ENCODE assay signal across 27 mouse cellular contexts in the genomic region with DNA sequence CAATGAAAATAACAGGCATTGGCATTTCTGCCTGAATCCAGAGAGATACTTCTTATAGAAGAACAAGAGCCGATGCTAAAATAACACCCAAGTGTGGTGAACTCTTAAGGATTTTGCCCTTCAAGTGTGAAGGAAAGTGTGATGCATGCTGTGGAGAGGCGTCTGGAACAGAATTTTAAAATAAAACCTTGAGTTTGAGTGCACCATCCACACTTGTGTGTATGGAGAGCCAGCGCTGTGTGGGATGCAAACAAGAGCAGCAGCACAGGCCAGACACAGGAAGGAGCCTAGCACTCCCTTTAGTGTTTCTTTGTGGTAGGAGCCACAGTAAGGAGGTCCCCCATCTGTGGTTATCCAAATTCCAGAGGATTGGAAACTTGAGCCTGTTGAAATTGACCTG. TPM values are rescaled to one million over a fixed set of nuclear protein-coding genes. Genes with fewer than 3 reads are reported as not detected.
A peak's percentile ranks its signal among the peaks of the same experiment; 100 is the strongest.
DNase-seq lines count a peak whose midpoint lies in the region; TF ChIP-seq lines count a peak whose summit lies in the region.
"Had no signal": no experiment of that assay in that cellular context is flagged by ENCODE, and none has a peak within 500 bp of the region (broad histone marks: within the 10 kb centered on the region; RNA-seq: fewer than 3 reads in every experiment).

No protein-coding gene starts in this region.

- intact Hi-C loops in left cerebral cortex, postnatal 25 days (cut with DNase I), result loop anchor here (5.0 kb wide), 1 partner anchor 35 kb away; no protein-coding TSS in a partner anchor
- intact Hi-C loops in left cerebral cortex, adult 2 months (cut with DNase I), result loop anchor here (5.0 kb wide), 2 partner anchors 50 to 70 kb away; no protein-coding TSS in a partner anchor

- no peak for TF ChIP-seq CTCF in left cerebral cortex, adult 2 months (IDR thresholded peaks at IDR 0.05)

- peak; percentile 44 to 66 for DNase-seq in frontal cortex, adult 2 months (ENCODE audit: extremely low spot score in 1 of 2, low spot score in 1 of 2)
- DNase-seq in frontal cortex, postnatal 10 days (ENCODE audit: low spot score in 2 of 2), result no peak
- peak; percentile 20 to 79 for DNase-seq in left cerebral cortex, postnatal 25 days (ENCODE audit: low spot score in 2 of 2)
- no peak for DNase-seq in left cerebral cortex, adult 2 months (ENCODE audit: extremely low spot score in 1 of 2, low spot score in 2 of 2)
- peak; percentile 13 to 36 for DNase-seq in right cerebral cortex, postnatal 36 days (ENCODE audit: low spot score in 2 of 2)
- no peak for DNase-seq in right cerebral cortex, postnatal 14 days
- DNase-seq in adrenal gland, postnatal 25 days, result no peak
- DNase-seq: adrenal gland, postnatal 10 days; B cell, adult 2 months; cerebellum, adult 11-12 months; cerebellum, adult 8-10 months; cerebellum, postnatal 10 days; cerebellum, postnatal 36 days; embryo, embryonic 11 days; gastrocnemius, postnatal 25 days; heart, adult 18-20 months; heart, postnatal 10 days; heart, postnatal 36 days had no signal

- no peak overlapping the region for H3K27ac ChIP-seq in left cerebral cortex, adult 2 months
- H3K27ac ChIP-seq: embryonic facial prominence, embryonic 10.5 days; embryonic facial prominence, embryonic 13.5 days; forebrain, embryonic 12.5 days; forebrain, embryonic 15.5 days; heart, embryonic 15.5 days; hindbrain, embryonic 10.5 days; hindbrain, embryonic 13.5 days had no signal

- no peak overlapping the region for H3K4me3 ChIP-seq in left cerebral cortex, adult 2 months
- H3K4me3 ChIP-seq: embryonic facial prominence, embryonic 10.5 days; embryonic facial prominence, embryonic 13.5 days; erythroblast, embryonic 14.5 days; forebrain, embryonic 12.5 days; forebrain, embryonic 15.5 days; heart, embryonic 12.5 days; heart, embryonic 15.5 days; hindbrain, embryonic 10.5 days; hindbrain, embryonic 13.5 days had no signal

RNA-seq across cellular contexts. Expression of gene Synrg, which starts 2.2 kb away (rescaled TPM):
- 21.4 and 24.9 TPM in 2 replicates for polyA plus RNA-seq in frontal cortex, adult 2 months (2012; rRNA removed)
- total RNA-seq in left cerebral cortex, postnatal 25 days (2021), result 10 to 100 TPM; 53.1 to 58.3 TPM
- 10 to 100 TPM; 61.2 to 61.3 TPM for total RNA-seq in left cerebral cortex, adult 2 months (2021)
- 48.0 and 48.2 TPM in 2 replicates for total RNA-seq in adrenal gland, postnatal 25 days (2021)

RNA-seq across cellular contexts. Expression of gene Ddx52, which starts 20.1 kb away (rescaled TPM):
- polyA plus RNA-seq in frontal cortex, adult 2 months (2012; rRNA removed), result 12.3 and 16.0 TPM in 2 replicates
- 10 to 100 TPM; 12.5 to 13.7 TPM for total RNA-seq in left cerebral cortex, postnatal 25 days (2021)
- total RNA-seq in left cerebral cortex, adult 2 months (2021), result 10 to 100 TPM; 13.3 to 15.2 TPM
- total RNA-seq in adrenal gland, postnatal 25 days (2021), result 19.3 and 21.0 TPM in 2 replicates

Comparison
In these comparisons a context has a peak if more than half of its experiments do, and no peak if none do; other contexts are left out.
1. DNase-seq: peak in frontal cortex, adult 2 months (2 of 2), left cerebral cortex, postnatal 25 days (2 of 2) and right cerebral cortex, postnatal 36 days (2 of 2); none in frontal cortex, postnatal 10 days (0 of 2), left cerebral cortex, adult 2 months (0 of 2), right cerebral cortex, postnatal 14 days (single experiment) and adrenal gland, postnatal 25 days (single experiment).